Mouse (Mus musculus) cortical plate, adult 2 months (tissue): ENCODE results near the gene Slc35c1.

Experiments used
- CTCF ChIP-seq: fragments of 200-500 bp; IDR thresholded peaks from 2 replicates; pipeline ENCODE4 v1.5.1; 2011; ENCODE audit warnings: mild to moderate bottlenecking, control low read depth, low read length; ENCODE audit not compliant: insufficient read depth; ENCODE audit errors: extremely low read depth
- POLR2A ChIP-seq: fragments of 200-500 bp; IDR thresholded peaks from 2 replicates; pipeline ENCODE4 v1.6.1; 2011; ENCODE audit warnings: mild to moderate bottlenecking, low read length, control low read depth; ENCODE audit not compliant: insufficient read depth; ENCODE audit errors: extremely low read depth

GRCm38 (mm10) chr2:92421723-92422387 is 38.5 kb downstream of the Slc35c1 start:
- TF ChIP-seq CTCF (no peak), POLR2A (no peak)
